Mouse (Mus musculus) G1E (cell line): Measurements from ENCODE around the gene Kmo.

Experiments used
- CTCF ChIP-seq: IDR thresholded peaks from 2 replicates; pipeline ENCODE4 v1.5.1; 2012; ENCODE audit warnings: low read depth, low read length, inconsistent platforms, mixed read lengths
- GATA1 ChIP-seq: IDR thresholded peaks from 2 replicates; pipeline ENCODE4 v1.6.1; 2012; ENCODE audit warnings: borderline replicate concordance, low read length, inconsistent platforms, mixed read lengths
- GATA2 ChIP-seq: IDR thresholded peaks from 2 replicates; pipeline ENCODE4 v1.6.1; 2012; ENCODE audit warnings: low read depth, low read length, inconsistent platforms, borderline replicate concordance
- POLR2AphosphoS5 ChIP-seq: IDR thresholded peaks from 2 replicates; pipeline ENCODE4 v1.6.1; 2012; ENCODE audit warnings: low read depth, low read length, inconsistent platforms; ENCODE audit not compliant: insufficient replicate concordance
- TAL1 ChIP-seq: conservative IDR thresholded peaks from 2 replicates; pipeline ENCODE4 v1.6.1; 2012; ENCODE audit warnings: low read depth, low read length, inconsistent platforms, mixed read lengths

GRCm38 (mm10) chr1:175629248-175629647 lies 9.1 kb downstream of the Kmo start:
- TF ChIP-seq TAL1 (no peak), CTCF (no peak), POLR2AphosphoS5 (no peak), GATA1 (no peak), GATA2 (no peak)
